Mouse (Mus musculus) cerebellum, adult 2 months (tissue): ENCODE measurements at regions not wholly inside any gene's neighbourhood (a gene's known extent, or its start where the extent isn't known, plus 50 kb on each side); places are given as distances from the start of the nearest gene placed in this dataset.
A peak's percentile ranks its signal among the peaks of the same experiment; 100 is the strongest.

Source experiments
- DNase-seq, 2 experiments: peaks; one replicate each; pipeline ENCODE4 v3.0.0; 2021
- H3K27ac ChIP-seq: fragments of 200-500 bp; 2 replicates; pipeline ENCODE4 v1.5.1; 2012; ENCODE audit warnings: low read length, control low read depth, inconsistent platforms; ENCODE audit not compliant: insufficient read depth
- H3K27me3 ChIP-seq: fragments of 200-500 bp; 2 replicates; pipeline ENCODE4 v1.6.1; 2012; ENCODE audit warnings: inconsistent platforms, mild to moderate bottlenecking, low read length, moderate library complexity; ENCODE audit not compliant: control insufficient read depth, insufficient read depth
- H3K4me1 ChIP-seq: fragments of 200-500 bp; 2 replicates; pipeline ENCODE4 v1.6.1; 2011; ENCODE audit warnings: low read length; ENCODE audit not compliant: control insufficient read depth, insufficient read depth
- H3K4me3 ChIP-seq: fragments of 200-500 bp; replicated peaks from 2 replicates; pipeline ENCODE3; 2011; ENCODE audit warnings: mild to moderate bottlenecking, low read depth, low read length, control low read depth; ENCODE audit not compliant: insufficient read depth
- CTCF ChIP-seq: fragments of 200-500 bp; IDR thresholded peaks from 2 replicates; pipeline ENCODE4 v1.5.1; 2011; ENCODE audit warnings: low read depth, mild to moderate bottlenecking, control low read depth, low read length, moderate library complexity, borderline replicate concordance; ENCODE audit not compliant: insufficient read depth
- POLR2A ChIP-seq: fragments of 200-500 bp; IDR thresholded peaks from 2 replicates; pipeline ENCODE4 v1.6.1; 2011; ENCODE audit warnings: low read length, control low read depth, borderline replicate concordance; ENCODE audit not compliant: insufficient read depth
- WGBS: fragments of 180-500 bp; shearing (Covaris S2); methylation state at CpG from one replicate; pipeline ENCODE4 v1.1.7; 2018; 5-methylcytosine and 5-hydroxymethylcytosine counted together

DNA sequence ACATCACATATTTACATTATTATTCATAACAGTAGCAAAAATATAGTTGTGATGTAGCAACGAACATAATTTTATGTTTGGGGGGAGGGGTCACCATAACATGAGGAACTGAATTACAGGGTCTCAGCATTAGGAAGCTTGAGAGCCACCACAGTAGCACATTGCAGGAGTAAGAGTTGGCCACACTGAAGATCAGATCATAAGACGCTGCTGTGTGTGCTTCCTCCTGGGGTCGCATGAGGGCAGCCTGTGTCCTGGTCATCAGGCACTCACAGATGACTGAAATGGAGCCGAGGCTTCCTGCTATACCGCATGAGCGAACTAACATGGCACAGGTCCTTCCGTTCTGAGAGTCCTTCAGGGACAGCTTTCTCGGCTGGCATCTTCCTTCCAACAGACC is 447.3 kb downstream of the Adam3 start:
- no peak for DNase-seq
- Histone ChIP-seq H3K4me1 (no peaks in the 10 kb centered on the region), H3K4me3 (no peak overlapping the region), H3K27me3 (no peaks in the 10 kb centered on the region), H3K27ac (no peak overlapping the region)
- TF ChIP-seq POLR2A (no peak), CTCF (no peak)
- 75% methylated on average over 8 of the region's 8 CpGs for WGBS

DNA sequence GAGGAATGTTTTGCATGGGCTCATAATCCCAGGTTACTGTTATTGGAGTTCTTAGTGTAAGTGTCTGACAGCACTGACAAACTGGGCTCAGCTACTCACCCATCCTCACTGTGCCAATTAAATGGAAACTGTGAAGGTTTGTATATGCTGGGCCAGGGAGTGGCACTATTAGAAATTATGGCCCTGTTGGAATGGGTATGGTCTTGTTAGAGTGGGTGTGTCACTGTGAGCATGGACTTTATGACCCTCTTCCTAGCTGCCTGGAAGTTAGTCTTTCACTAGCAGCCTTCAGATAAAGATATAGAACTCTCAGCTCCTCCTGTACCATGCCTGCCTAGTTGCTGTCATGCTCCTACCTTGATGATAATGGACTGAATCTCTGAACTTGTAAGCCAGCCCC is 464.3 kb downstream of the Adam3 start:
- no peak for TF ChIP-seq POLR2A
- no peak for TF ChIP-seq CTCF
- Histone ChIP-seq H3K27me3 (no peaks in the 10 kb centered on the region; the same call in 1 of the 2 replicates), H3K4me3 (no peak overlapping the region), H3K27ac (no peak overlapping the region), H3K4me1 (no peaks in the 10 kb centered on the region; the same call in none of the 2 replicates)
- DNase-seq, result no peak

DNA sequence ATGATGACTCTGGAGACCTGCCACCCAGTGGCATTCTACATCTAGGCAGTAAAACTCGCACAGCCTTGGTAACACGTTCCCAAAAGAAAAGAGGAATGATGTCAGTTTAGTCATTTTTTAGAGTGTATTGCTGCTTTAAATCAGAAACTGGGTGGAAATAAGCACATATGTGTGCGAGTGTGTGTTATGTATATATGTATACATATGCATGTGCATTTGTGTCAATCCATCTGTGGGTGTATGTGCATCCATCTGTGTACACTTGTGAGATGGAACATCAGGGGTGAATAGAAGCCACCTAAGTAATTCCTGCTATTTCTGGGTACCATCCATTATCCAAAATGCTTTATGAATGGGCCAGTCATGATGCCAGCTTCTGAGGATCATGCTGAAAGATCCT is 467.0 kb downstream of the Adam3 start:
- Histone ChIP-seq H3K4me1 (no peaks in the 10 kb centered on the region; the same call in none of the 2 replicates), H3K27ac (no peak overlapping the region), H3K27me3 (no peaks in the 10 kb centered on the region; the same call in 1 of the 2 replicates), H3K4me3 (no peak overlapping the region)
- 57% methylated on average over 3 of the region's 3 CpGs for WGBS
- TF ChIP-seq POLR2A, result no peak
- TF ChIP-seq CTCF, result no peak
- DNase-seq, result no peak

DNA sequence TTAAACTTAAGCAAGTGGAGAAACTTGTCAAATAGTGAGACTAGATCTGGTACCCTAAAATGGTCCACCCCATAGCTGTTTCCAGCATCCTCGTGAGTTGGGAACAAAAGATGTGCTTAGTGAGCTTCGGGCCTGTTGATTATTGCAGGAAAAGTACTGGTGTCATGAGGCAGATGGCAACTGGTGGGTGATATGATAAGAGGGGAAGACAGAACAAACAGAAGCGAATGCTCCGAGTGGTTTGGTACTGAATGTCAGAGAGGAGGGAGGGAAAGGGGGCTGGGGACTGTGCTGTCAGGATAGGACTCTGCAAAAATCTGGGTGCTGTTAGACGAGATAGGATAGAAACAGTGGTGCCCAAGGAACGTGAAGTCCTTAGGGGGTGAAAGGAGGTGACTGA is 483.4 kb downstream of the Adam3 start:
- TF ChIP-seq CTCF (no peak), POLR2A (no peak)
- 72% methylated on average over 6 of the region's 6 CpGs for WGBS
- Histone ChIP-seq H3K4me1 (no peaks in the 10 kb centered on the region), H3K27ac (no peak overlapping the region), H3K4me3 (no peak overlapping the region), H3K27me3 (no peaks in the 10 kb centered on the region)
- no peak for DNase-seq

DNA sequence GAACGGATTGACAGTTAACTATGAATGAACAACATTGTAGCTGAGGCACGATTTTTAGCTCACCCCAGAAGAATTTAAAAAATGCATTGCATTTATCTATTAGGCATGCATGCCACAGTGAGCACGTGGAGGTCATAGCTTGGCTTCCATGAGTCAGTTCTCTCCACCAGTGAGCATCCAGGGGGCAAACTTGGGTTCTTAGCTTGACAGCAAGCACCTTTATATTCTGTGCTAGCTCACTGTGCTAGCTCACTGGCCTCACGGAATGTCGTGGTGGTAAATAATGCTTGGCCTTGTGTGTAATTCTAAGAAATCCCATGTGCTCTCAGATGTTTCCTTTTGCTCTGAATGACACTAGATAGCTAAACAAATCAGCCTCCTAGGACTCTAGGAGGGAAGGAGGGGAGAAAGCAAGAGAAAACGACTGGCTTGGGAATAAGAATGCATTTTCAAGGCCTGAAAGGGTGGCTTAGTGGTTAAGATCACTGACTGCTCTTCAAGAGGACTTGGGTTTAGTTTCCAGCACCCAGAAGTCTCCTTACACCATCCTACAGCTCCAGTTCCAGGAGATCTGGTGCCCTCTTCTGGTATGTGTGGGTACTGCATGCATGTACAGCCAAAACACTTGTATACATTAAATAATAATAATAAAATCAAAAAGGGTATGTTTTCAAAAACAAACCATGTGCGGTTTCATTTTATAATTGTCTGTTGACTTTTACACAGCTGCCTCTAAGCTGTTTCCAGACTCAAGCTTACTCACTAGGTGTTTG is 485.3 kb downstream of the Adam3 start:
- H3K27ac ChIP-seq, result no peak overlapping the region
- TF ChIP-seq CTCF (no peak), POLR2A (no peak)
- 86% methylated on average over 7 of the region's 7 CpGs for WGBS
- no peak for DNase-seq
- H3K4me1 ChIP-seq, result no peaks in the 10 kb centered on the region
- H3K27me3 ChIP-seq, result no peaks in the 10 kb centered on the region
- no peak overlapping the region for H3K4me3 ChIP-seq

DNA sequence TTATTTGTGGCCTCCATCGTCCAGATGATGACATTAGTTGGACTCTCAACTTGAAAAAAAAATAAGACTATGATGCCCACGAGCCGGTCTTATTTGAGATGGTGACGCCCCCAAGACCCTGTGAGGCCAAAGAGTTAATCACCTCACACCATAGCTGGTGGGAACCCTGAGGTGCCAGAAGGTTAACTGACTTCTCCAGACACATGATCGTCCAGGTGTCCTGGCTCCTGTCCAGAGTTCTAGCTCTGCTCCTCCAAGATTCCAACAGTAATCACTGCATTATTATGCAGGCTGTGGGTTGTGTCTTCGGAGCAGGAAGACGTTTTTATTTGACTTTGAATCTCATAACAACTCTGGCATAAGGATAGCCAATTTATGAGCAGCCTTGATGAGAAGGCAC is 490.7 kb downstream of the Adam3 start:
- TF ChIP-seq POLR2A (no peak), CTCF (no peak)
- Histone ChIP-seq H3K4me3 (no peak overlapping the region), H3K27ac (no peak overlapping the region), H3K27me3 (no peaks in the 10 kb centered on the region), H3K4me1 (no peaks in the 10 kb centered on the region)
- 53% methylated on average over 7 of the region's 7 CpGs for WGBS
- no peak for DNase-seq

DNA sequence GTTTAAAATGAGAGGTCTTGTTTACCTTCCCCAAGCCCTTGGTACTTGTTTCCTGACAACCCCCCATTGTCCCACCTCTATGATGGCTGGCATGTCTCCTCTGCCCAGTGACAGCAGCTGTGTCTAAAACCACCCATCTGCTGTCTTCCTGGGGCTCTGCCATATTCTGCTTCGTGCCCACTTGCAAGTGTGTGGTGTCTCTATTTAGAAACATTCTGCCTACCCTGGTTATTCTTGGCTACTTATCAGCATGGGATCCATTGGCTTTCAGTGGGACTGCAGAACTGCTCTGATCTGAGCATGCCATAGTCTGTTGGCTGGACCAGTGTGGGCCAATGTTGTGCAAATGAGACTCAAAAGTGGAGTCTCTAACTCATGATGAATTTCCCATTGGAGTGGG is 497.5 kb downstream of the Adam3 start:
- 0% methylated on average over 1 of the region's 1 CpGs for WGBS

More for the DNA sequence above, 497.5 kb downstream of the Adam3 start:
- peak in 1 of 2 experiments; percentile 32 for DNase-seq
- TF ChIP-seq CTCF (no peak), POLR2A (no peak)
- no peak overlapping the region for H3K4me3 ChIP-seq
- no peaks in the 10 kb centered on the region; the same call in 1 of the 2 replicates for H3K27me3 ChIP-seq
- no peak overlapping the region for H3K27ac ChIP-seq
- H3K4me1 ChIP-seq, result no peaks in the 10 kb centered on the region
